Mouse (Mus musculus): ENCODE results near the gene 2310030G06Rik. TPM values are rescaled to one million over a fixed set of nuclear protein-coding genes. Genes with fewer than 3 reads are reported as not detected.
A peak's percentile ranks its signal among the peaks of the same experiment; 100 is the strongest.

2310030G06Rik gene
- 2.1 and 2.5 TPM in 2 replicates for polyA plus RNA-seq (2015; fragmentation: Nextera tagmentation; extraction: Ambion mirVana)

- Histone ChIP-seq H3K4me2 (ENCODE audit: low read length) (peak within 1 kb of the TSS; percentile 66), H3K27me3 (replicated peaks; ENCODE audit: control insufficient read depth, insufficient read depth, low read length) (0 out of 2 replicates have a peak, but pooled peaks cover 2% of the 10 kb centered on the region), H3K4me3 (ENCODE audit: low read length) (peak within 1 kb of the TSS; percentile 37), H3K36me3 (ENCODE audit: control insufficient read depth, insufficient read depth, low read length) (no peaks in the 10 kb centered on the region), H3K4me1 (ENCODE audit: control insufficient read depth, insufficient read depth, low read depth, low read length) (no peaks in the 10 kb centered on the region), H3K9me3 (ENCODE audit: control insufficient read depth, low read length) (no peaks in the 10 kb centered on the region), H3K9ac (ENCODE audit: low read depth, low read length) (peak within 1 kb of the TSS; percentile 57), H3K27ac (ENCODE audit: low read depth, low read length) (no peak within 1 kb of the TSS)
- ATAC-seq, result 0 out of 2 replicates have a peak, but pooled peaks have one; percentile 14
- 2% methylated on average over 19 of the region's 19 CpGs for WGBS
Observed at GRCm38 (mm10) chr9:50746214-50746677, at the start of gene 2310030G06Rik. Gene 2310030G06Rik (minus strand): TSS chr9:50746536.

- ATAC-seq, result no peak
- Histone ChIP-seq H3K27ac (ENCODE audit: low read depth, low read length) (no peak overlapping the region), H3K4me2 (ENCODE audit: low read length) (no peak overlapping the region), H3K4me1 (ENCODE audit: control insufficient read depth, insufficient read depth, low read depth, low read length) (no peaks in the 10 kb centered on the region), H3K9ac (ENCODE audit: low read depth, low read length) (no peak overlapping the region), H3K36me3 (ENCODE audit: control insufficient read depth, insufficient read depth, low read length) (peaks cover 12% of the 10 kb centered on the region), H3K4me3 (ENCODE audit: low read length) (no peak overlapping the region), H3K9me3 (ENCODE audit: control insufficient read depth, low read length) (no peaks in the 10 kb centered on the region), H3K27me3 (replicated peaks; ENCODE audit: control insufficient read depth, insufficient read depth, low read length) (no peaks in the 10 kb centered on the region)
- WGBS, result 87% methylated on average over 3 of the region's 3 CpGs
Observed at GRCm38 (mm10) chr9:50795266-50795665, 48.9 kb upstream of the 2310030G06Rik start.

DNA sequence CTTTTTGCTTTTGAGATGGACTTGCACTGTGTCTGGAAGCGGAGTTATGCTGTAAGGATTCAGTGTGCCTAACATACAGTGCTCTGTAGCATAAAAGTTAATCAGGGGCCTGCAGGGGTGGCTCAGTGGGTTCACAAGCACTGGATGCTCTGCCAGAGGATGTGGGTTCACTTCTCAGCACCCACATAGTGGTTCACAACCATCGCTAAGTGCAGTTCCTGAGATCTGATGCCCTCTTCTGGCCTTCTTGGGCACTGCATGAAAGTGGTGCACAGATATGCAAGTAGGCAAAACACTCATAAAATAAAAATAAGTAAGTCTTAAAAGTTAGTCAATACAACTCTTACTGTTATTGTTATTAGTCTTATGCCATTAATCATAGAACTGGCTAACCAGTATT lies 35.8 kb upstream of the 2310030G06Rik start:
- no peak for ATAC-seq
- Histone ChIP-seq H3K4me3 (ENCODE audit: low read length) (no peak overlapping the region), H3K4me2 (ENCODE audit: low read length) (no peak overlapping the region), H3K9me3 (ENCODE audit: control insufficient read depth, low read length) (no peaks in the 10 kb centered on the region), H3K27me3 (replicated peaks; ENCODE audit: control insufficient read depth, insufficient read depth, low read length) (no peaks in the 10 kb centered on the region), H3K36me3 (ENCODE audit: control insufficient read depth, insufficient read depth, low read length) (peaks cover 56% of the 10 kb centered on the region), H3K9ac (ENCODE audit: low read depth, low read length) (no peak overlapping the region), H3K27ac (ENCODE audit: low read depth, low read length) (no peak overlapping the region), H3K4me1 (ENCODE audit: control insufficient read depth, insufficient read depth, low read depth, low read length) (no peaks in the 10 kb centered on the region; the same call in 1 of the 2 replicates)
- 74% methylated on average over 2 of the region's 2 CpGs for WGBS

GRCm38 (mm10) chr9:50776162-50776760 lies 29.9 kb upstream of the 2310030G06Rik start:
- no peak for ATAC-seq
- WGBS, result 61% methylated on average over 11 of the region's 11 CpGs

DNA sequence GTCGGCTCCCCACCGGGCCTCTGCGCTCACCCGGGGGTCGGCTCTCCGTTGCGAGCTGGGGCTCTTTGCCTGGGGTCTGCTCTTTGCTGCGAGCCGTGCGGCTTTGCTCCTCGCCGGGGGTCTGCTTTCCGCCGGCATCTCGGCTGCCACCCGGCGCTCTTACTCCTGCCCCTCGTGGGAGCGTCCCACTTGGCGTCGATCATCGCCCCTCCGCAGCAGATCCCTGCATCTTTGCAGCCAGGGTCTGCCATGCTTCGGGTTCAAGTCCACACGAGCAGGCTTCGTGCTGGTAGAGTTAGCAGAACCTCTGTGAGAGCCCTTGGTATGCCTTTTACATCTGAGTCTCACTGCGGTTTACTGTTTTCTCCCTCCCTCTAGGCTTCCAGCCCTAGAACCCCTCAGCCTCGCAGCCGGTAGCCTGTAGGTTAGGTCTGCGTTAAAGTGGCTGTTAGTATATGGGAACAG lies 29.4 kb upstream of the 2310030G06Rik start:
- H3K4me2 ChIP-seq (ENCODE audit: low read length), result peak overlapping the region; percentile 86
- H3K9ac ChIP-seq (ENCODE audit: low read depth, low read length), result peak overlapping the region; percentile 97
- ATAC-seq, result peak; percentile 73
- peak overlapping the region; percentile 95 for H3K4me3 ChIP-seq (ENCODE audit: low read length)
- H3K36me3 ChIP-seq (ENCODE audit: control insufficient read depth, insufficient read depth, low read length), result peaks cover 8% of the 10 kb centered on the region; the same call in 1 of the 2 replicates
- H3K9me3 ChIP-seq (ENCODE audit: control insufficient read depth, low read length), result no peaks in the 10 kb centered on the region
- H3K27me3 ChIP-seq (replicated peaks; ENCODE audit: control insufficient read depth, insufficient read depth, low read length), result no peaks in the 10 kb centered on the region
- peak overlapping the region; percentile 95 for H3K27ac ChIP-seq (ENCODE audit: low read depth, low read length)
- under 1% methylated on average over 30 of the region's 30 CpGs for WGBS
- H3K4me1 ChIP-seq (ENCODE audit: control insufficient read depth, insufficient read depth, low read depth, low read length), result peaks cover 15% of the 10 kb centered on the region

More at GRCm38 (mm10) chr9:50776162-50776760, 29.9 kb upstream of the 2310030G06Rik start:
- Histone ChIP-seq H3K4me3 (ENCODE audit: low read length) (peak overlapping the region; percentile 95), H3K27ac (ENCODE audit: low read depth, low read length) (peak overlapping the region; percentile 95), H3K9me3 (ENCODE audit: control insufficient read depth, low read length) (no peaks in the 10 kb centered on the region), H3K4me2 (ENCODE audit: low read length) (peak overlapping the region; percentile 86), H3K27me3 (replicated peaks; ENCODE audit: control insufficient read depth, insufficient read depth, low read length) (no peaks in the 10 kb centered on the region), H3K36me3 (ENCODE audit: control insufficient read depth, insufficient read depth, low read length) (peaks cover 11% of the 10 kb centered on the region), H3K4me1 (ENCODE audit: control insufficient read depth, insufficient read depth, low read depth, low read length) (peaks cover 15% of the 10 kb centered on the region), H3K9ac (ENCODE audit: low read depth, low read length) (peak overlapping the region; percentile 97)

DNA sequence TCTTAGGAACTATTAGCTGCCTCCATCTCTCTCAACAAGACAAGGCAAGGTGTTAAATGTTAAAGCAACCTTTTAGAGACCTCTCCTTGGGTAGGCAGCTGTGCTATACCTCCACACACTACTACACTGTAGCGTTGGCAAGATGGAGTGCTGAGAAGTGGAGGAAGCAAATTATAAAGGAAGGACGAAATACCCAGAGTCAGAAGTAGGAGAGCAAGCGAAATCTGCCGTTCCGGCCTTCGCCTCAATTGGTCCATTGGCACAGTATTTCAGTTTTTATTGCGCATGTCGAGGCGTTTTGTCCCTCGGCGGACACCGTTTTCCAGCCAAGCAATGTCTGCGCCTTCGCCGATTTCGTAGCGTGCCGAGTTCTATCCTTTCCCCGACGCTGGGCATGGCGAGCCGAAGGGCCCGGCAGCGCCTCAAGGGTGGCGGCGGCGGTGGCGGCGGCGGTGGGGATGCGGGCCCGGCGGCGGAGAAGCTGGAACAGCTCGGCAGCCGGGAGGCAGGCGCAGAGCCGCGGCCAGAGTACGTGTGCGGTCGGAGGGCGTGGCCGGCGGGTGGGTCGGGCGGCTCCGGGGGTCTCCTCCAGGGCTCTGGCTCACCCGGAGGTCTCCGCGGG lies 28.8 kb upstream of the 2310030G06Rik start, which contains the start of the genes Alg9 and 1110032A03Rik:
TSS of gene Alg9 (plus strand) at position 29 of the 622 bp plus-strand sequence.
TSS of gene 1110032A03Rik (minus strand) at position 530 of the 622 bp plus-strand sequence.
- Histone ChIP-seq H3K9ac (ENCODE audit: low read depth, low read length) (peak within 1 kb of the TSS; percentile 97), H3K36me3 (ENCODE audit: control insufficient read depth, insufficient read depth, low read length) (peaks cover 4% of the 10 kb centered on the region; the same call in 1 of the 2 replicates), H3K27ac (ENCODE audit: low read depth, low read length) (peak within 1 kb of the TSS; percentile 95), H3K27me3 (replicated peaks; ENCODE audit: control insufficient read depth, insufficient read depth, low read length) (no peaks in the 10 kb centered on the region), H3K4me3 (ENCODE audit: low read length) (peak within 1 kb of the TSS; percentile 95), H3K4me1 (ENCODE audit: control insufficient read depth, insufficient read depth, low read depth, low read length) (peaks cover 15% of the 10 kb centered on the region), H3K4me2 (ENCODE audit: low read length) (peak within 1 kb of the TSS; percentile 86), H3K9me3 (ENCODE audit: control insufficient read depth, low read length) (no peaks in the 10 kb centered on the region)
- 1% methylated on average over 50 of the region's 51 CpGs for WGBS
- peak; percentile 88 for ATAC-seq

DNA sequence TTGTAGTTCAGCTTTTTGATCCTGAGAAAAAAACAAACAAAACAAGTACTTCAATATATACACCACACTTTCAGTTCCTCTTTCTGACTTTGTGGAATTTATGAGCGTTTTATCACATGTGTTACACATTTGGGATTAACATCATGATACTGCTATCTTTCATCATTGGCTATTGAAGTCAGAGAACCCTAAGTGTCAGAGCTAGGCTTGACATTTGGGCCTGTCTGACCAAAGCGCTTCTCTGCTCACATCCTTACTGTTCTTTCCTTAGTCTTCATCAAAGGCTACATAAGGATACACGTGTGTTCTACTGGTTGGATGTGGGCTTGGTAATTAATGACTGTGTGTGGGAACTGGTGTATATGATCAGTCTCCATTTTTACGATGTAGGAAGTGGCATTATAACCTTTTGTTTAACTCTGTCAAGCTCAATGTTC lies 27.7 kb upstream of the 2310030G06Rik start:
- Histone ChIP-seq H3K27me3 (replicated peaks; ENCODE audit: control insufficient read depth, insufficient read depth, low read length) (no peaks in the 10 kb centered on the region), H3K9ac (ENCODE audit: low read depth, low read length) (peak overlapping the region; percentile 53), H3K4me3 (ENCODE audit: low read length) (peak overlapping the region; percentile 95), H3K27ac (ENCODE audit: low read depth, low read length) (no peak overlapping the region; the same call in 1 of the 2 replicates), H3K4me1 (ENCODE audit: control insufficient read depth, insufficient read depth, low read depth, low read length) (peaks cover 16% of the 10 kb centered on the region), H3K9me3 (ENCODE audit: control insufficient read depth, low read length) (no peaks in the 10 kb centered on the region), H3K36me3 (ENCODE audit: control insufficient read depth, insufficient read depth, low read length) (no peaks in the 10 kb centered on the region), H3K4me2 (ENCODE audit: low read length) (peak overlapping the region; percentile 86)
- WGBS, result 77% methylated on average over 4 of the region's 4 CpGs
- ATAC-seq, result no peak

DNA sequence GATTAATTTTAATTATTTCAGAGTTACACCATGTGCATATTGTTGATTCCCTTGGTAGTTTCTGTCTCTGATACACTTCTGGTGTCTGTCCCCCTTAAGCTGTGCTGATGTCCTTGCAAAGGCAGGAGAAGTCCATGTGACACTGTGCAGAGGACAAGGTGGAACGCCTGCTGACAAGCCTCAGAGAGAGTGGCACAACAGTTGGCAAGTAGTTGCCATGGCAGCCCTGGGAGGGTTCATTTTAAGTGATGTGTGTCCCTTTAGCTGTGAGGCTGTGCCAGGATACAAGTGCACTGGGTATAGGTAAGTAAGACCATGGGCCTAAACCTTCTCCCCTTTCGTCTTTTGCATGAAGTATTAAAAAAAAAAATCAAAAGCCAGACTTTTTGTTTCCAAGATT lies 23.7 kb upstream of the 2310030G06Rik start:
- H3K4me1 ChIP-seq (ENCODE audit: control insufficient read depth, insufficient read depth, low read depth, low read length), result peaks cover 15% of the 10 kb centered on the region
- no peak overlapping the region for H3K27ac ChIP-seq (ENCODE audit: low read depth, low read length)
- H3K27me3 ChIP-seq (replicated peaks; ENCODE audit: control insufficient read depth, insufficient read depth, low read length), result no peaks in the 10 kb centered on the region
- 69% methylated on average over 2 of the region's 2 CpGs for WGBS
- no peaks in the 10 kb centered on the region for H3K9me3 ChIP-seq (ENCODE audit: control insufficient read depth, low read length)
- no peaks in the 10 kb centered on the region for H3K36me3 ChIP-seq (ENCODE audit: control insufficient read depth, insufficient read depth, low read length)
- ATAC-seq, result no peak
- no peak overlapping the region for H3K4me3 ChIP-seq (ENCODE audit: low read length)
- H3K4me2 ChIP-seq (ENCODE audit: low read length), result no peak overlapping the region
- H3K9ac ChIP-seq (ENCODE audit: low read depth, low read length), result no peak overlapping the region
